10 mouse cellular contexts compared by ENCODE assay signal in the genomic region with DNA sequence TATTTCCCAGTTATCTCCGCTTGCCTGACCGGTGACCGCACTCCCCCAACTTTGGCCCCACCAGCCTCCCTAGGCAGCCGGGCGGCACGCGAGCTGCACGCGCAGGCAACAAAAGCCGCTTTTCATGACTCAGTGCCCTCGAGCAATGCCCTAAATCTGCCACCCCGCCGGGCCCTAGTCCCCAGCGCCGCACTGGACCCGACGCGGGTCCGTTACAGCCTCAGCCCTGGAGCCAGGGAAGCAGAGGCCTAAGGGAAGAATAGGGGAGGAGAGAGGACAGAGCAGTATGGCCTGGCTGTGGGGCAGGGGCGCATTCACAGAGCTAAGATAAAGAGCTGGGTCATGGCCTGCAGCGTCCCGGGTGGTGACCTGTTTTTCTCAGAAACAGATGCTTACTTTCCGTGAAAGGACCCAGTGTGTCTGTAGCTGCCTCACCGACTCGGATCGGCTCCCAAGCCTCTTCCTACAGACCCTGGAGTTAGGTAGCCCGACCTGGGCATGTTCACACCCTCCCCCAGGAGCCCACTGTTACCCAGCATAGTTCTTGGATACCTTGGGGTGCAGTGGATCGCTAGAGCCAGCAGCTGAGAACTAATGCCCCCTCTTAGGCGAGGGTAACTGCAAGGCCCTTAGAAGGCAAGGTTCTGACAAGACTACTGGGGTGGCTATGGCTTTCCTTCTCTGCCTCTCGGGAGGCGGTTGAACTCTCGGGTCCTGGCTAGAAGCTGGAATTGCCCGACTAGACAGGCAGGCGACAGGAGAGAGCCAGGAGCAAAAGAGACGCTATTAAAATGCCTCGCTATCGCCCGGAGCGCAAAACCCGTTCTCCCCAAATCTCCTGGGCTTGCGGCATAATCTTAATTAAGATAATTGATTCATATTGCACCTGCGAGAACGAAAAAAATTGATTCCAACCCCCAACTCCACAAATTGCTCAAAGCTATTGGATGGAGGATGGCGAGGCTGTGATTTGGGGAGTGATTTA. TPM values are rescaled to one million over a fixed set of nuclear protein-coding genes. Genes with fewer than 3 reads are reported as not detected.
DNase-seq lines count a peak whose midpoint lies in the region; ATAC-seq and TF ChIP-seq lines count a peak whose summit lies in the region.
"Had no signal": no experiment of that assay in that cellular context is flagged by ENCODE, and none has a peak within 500 bp of the region (broad histone marks: within the 10 kb centered on the region; RNA-seq: fewer than 3 reads in every experiment).

No protein-coding gene starts in this region.

- peaks cover 66% of the 10 kb centered on the region for H3K27me3 ChIP-seq in heart, embryonic 10.5 days (ENCODE audit: insufficient read depth, poor library complexity, severe bottlenecking)
- H3K27me3 ChIP-seq in forebrain, postnatal 0 days (ENCODE audit: insufficient read depth, low read length): peaks cover 29% of the 10 kb centered on the region
- H3K27me3 ChIP-seq in midbrain, postnatal 0 days (ENCODE audit: insufficient read depth, low read length): peaks cover 20% of the 10 kb centered on the region

- no peaks in the 10 kb centered on the region for H3K36me3 ChIP-seq in heart, embryonic 10.5 days
- H3K36me3 ChIP-seq in forebrain, postnatal 0 days (ENCODE audit: insufficient read depth): no peaks in the 10 kb centered on the region
- no peaks in the 10 kb centered on the region for H3K36me3 ChIP-seq in midbrain, postnatal 0 days (ENCODE audit: insufficient read depth, low read length)

- no peaks in the 10 kb centered on the region for H3K9me3 ChIP-seq in heart, embryonic 10.5 days
- no peaks in the 10 kb centered on the region for H3K9me3 ChIP-seq in forebrain, postnatal 0 days (ENCODE audit: low read length)
- H3K9me3 ChIP-seq in midbrain, postnatal 0 days (ENCODE audit: low read length): no peaks in the 10 kb centered on the region

- no peak overlapping the region for H3K9ac ChIP-seq in forebrain, postnatal 0 days
- H3K9ac ChIP-seq in midbrain, postnatal 0 days (replicated peaks; ENCODE audit: low read length, poor library complexity, severe bottlenecking): no peak overlapping the region
- H3K9ac ChIP-seq: lung, embryonic 14.5 days had no signal

- no peak for TF ChIP-seq CTCF in forebrain, postnatal 0 days (IDR thresholded peaks at IDR 0.05; ENCODE audit: low read depth)
- no peak for TF ChIP-seq CTCF in midbrain, postnatal 0 days (IDR thresholded peaks at IDR 0.05)

- peaks cover 13% of the 10 kb centered on the region for H3K4me1 ChIP-seq in heart, embryonic 10.5 days
- H3K4me1 ChIP-seq in forebrain, postnatal 0 days (ENCODE audit: insufficient read depth): peaks cover 12% of the 10 kb centered on the region
- peaks cover 5% of the 10 kb centered on the region for H3K4me1 ChIP-seq in midbrain, postnatal 0 days (ENCODE audit: insufficient read depth, low read length)

- peak; percentile 10; the same call in 1 of the 2 replicates for ATAC-seq in forebrain, postnatal 0 days
- ATAC-seq in midbrain, postnatal 0 days (ENCODE audit: low FRiP score): no peak

- intact Hi-C loops in heart, postnatal 25 days (cut with DNase I): no loop called here

- no peak for DNase-seq in heart, embryonic 10.5 days (ENCODE audit: low spot score)
- DNase-seq in heart, postnatal 25 days (ENCODE audit: low spot score): no peak
- DNase-seq in cerebellum, adult 9-10 months: peak; percentile 87
- peak; percentile 70 for DNase-seq in forebrain, postnatal 0 days
- DNase-seq in midbrain, postnatal 0 days (ENCODE audit: low spot score): no peak
- DNase-seq in frontal cortex, postnatal 25 days (ENCODE audit: low spot score in 2 of 2): no peak
- no peak for DNase-seq in adrenal gland, adult 2 months
- no peak for DNase-seq in urinary bladder, postnatal 36 days (ENCODE audit: low spot score in 2 of 2)
- DNase-seq: kidney, adult 9 months; lung, embryonic 14.5 days had no signal

- H3K4me3 ChIP-seq in heart, embryonic 10.5 days: peak overlapping the region; percentile 30
- peak overlapping the region; percentile 19 for H3K4me3 ChIP-seq in forebrain, postnatal 0 days (ENCODE audit: low read depth, low read length)
- H3K4me3 ChIP-seq in midbrain, postnatal 0 days (ENCODE audit: low read depth, low read length): peak overlapping the region; percentile 14; the same call in 1 of the 2 replicates

- no peak overlapping the region for H3K27ac ChIP-seq in heart, embryonic 10.5 days
- H3K27ac ChIP-seq in forebrain, postnatal 0 days (ENCODE audit: low read depth, low read length): peak overlapping the region; percentile 55
- no peak overlapping the region for H3K27ac ChIP-seq in midbrain, postnatal 0 days (ENCODE audit: low read depth, low read length)

- peak overlapping the region; percentile 43 for H3K4me2 ChIP-seq in forebrain, postnatal 0 days (ENCODE audit: low read depth)
- H3K4me2 ChIP-seq in midbrain, postnatal 0 days (ENCODE audit: low read depth, low read length, poor library complexity, severe bottlenecking): peak overlapping the region; percentile 38
- H3K4me2 ChIP-seq: lung, embryonic 14.5 days had no signal

- 2% methylated on average over 44 of the region's 44 CpGs for whole genome bisulfite sequencing in heart, embryonic 10.5 days
- 3% methylated on average over 44 of the region's 44 CpGs for WGBS in forebrain, postnatal 0 days
- WGBS in midbrain, postnatal 0 days: 6% methylated on average over 44 of the region's 44 CpGs

RNA-seq across cellular contexts. Expression of a gene that starts 2.8 kb away (rescaled TPM):
- polyA plus RNA-seq in heart, embryonic 10.5 days (2016; fragmentation: Nextera tagmentation; extraction: Ambion mirVana): 0.15 and 1.5 TPM in 2 replicates
- total RNA-seq in heart, postnatal 25 days (2021): 1 to 10 TPM in 1 of 2 experiments, under 1 TPM in 1; 0.70 to 1.5 TPM
- 0.15 and 0.52 TPM in 2 replicates for total RNA-seq in forebrain, postnatal 0 days (2014; rRNA removed)
- 1.1 and 1.2 TPM in 2 replicates for polyA plus RNA-seq in forebrain, postnatal 0 days (2015; fragmentation: Nextera tagmentation; extraction: Ambion mirVana)
- total RNA-seq in midbrain, postnatal 0 days (2014; rRNA removed): 0.11 and 0.47 TPM in 2 replicates
- polyA plus RNA-seq in midbrain, postnatal 0 days (2015; fragmentation: Nextera tagmentation; extraction: Ambion mirVana): 0.72 and 1.5 TPM in 2 replicates
- 1 to 10 TPM; 1.4 to 3.0 TPM for total RNA-seq in adrenal gland, adult 2 months (2021)
- 0.57 TPM in 1 of 2 replicates, not detected in the other for polyA plus RNA-seq in adrenal gland, adult 2 months (2012; rRNA removed)

RNA-seq across cellular contexts. Expression of a gene that starts 2.8 kb away (rescaled TPM):
- 0.25 and 0.57 TPM in 2 replicates for polyA plus RNA-seq in heart, embryonic 10.5 days (2016; fragmentation: Nextera tagmentation; extraction: Ambion mirVana)
- total RNA-seq in heart, postnatal 25 days (2021): not detected
- total RNA-seq in forebrain, postnatal 0 days (2014; rRNA removed): 14.2 and 15.9 TPM in 2 replicates
- polyA plus RNA-seq in forebrain, postnatal 0 days (2015; fragmentation: Nextera tagmentation; extraction: Ambion mirVana): 29.8 and 43.0 TPM in 2 replicates
- 3.5 and 16.6 TPM in 2 replicates for total RNA-seq in midbrain, postnatal 0 days (2014; rRNA removed)
- polyA plus RNA-seq in midbrain, postnatal 0 days (2015; fragmentation: Nextera tagmentation; extraction: Ambion mirVana): 4.1 and 6.2 TPM in 2 replicates
- not detected for total RNA-seq in adrenal gland, adult 2 months (2021)
- polyA plus RNA-seq in adrenal gland, adult 2 months (2012; rRNA removed): 0.07 TPM in 1 of 2 replicates, not detected in the other
- polyA plus RNA-seq: lung, embryonic 14.5 days had no signal

Comparison
In these comparisons a context has a peak if more than half of its experiments do, and no peak if none do; other contexts are left out.
1. DNase-seq: peak in cerebellum, adult 9-10 months (single experiment) and forebrain, postnatal 0 days (single experiment); none in heart, embryonic 10.5 days (single experiment), heart, postnatal 25 days (single experiment), midbrain, postnatal 0 days (single experiment), frontal cortex, postnatal 25 days (0 of 2), adrenal gland, adult 2 months (single experiment) and urinary bladder, postnatal 36 days (0 of 2).
2. Peak in every context shown above with its lines, with median percentiles within 50 percentile points of each other: H3K4me3 ChIP-seq.